Mouse (Mus musculus) right cerebral cortex, postnatal 36 days (tissue): ENCODE measurements around the gene Tbx1.

Experiments
- DNase-seq, 2 experiments: peaks; one replicate each; pipeline ENCODE4 v3.0.0; 2022; ENCODE audit warnings: low spot score in 2 of 2, mixed read lengths in 1 of 2

Gene Tbx1

GRCm38 (mm10) chr16:18622916-18623750 lies 32.7 kb upstream of the Tbx1 start:
- no peak for DNase-seq

GRCm38 (mm10) chr16:18622019-18622418 lies 31.5 kb upstream of the Tbx1 start, which contains the start of gene Gp1bb:
Gene Gp1bb, minus strand, starts transcription at chr16:18622403.
- no peak for DNase-seq

DNA sequence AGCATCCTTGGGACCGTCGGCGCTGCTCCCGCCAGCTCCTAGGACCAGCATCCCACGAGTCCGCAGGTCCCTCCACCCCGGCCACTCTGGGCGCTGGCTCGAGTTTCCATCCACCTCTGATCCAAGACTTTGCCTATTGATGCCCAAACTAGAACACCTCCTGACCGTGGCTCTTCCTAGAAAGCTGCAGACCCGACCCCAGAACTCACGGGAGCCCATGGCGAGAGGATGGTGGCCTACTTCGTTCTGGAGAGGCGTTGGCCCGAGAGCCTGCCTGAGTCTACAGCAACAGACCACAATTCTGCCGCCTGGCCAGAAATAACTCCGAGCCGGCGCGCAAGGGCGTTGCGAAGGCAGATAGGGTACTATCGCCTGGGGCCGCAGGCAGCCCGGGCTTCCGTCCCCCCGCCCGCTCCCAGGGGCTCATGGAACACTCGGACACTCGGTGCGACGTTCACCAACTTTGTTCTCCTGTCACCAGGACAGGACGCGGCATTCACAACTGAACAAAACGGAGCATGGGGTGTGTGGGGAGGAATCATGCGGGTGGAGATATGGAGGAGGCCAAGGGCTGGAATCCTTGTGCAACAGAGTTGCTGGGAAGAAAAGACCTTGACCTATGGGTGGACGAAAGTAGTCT lies 31.0 kb upstream of the Tbx1 start:
- no peak for DNase-seq

DNA sequence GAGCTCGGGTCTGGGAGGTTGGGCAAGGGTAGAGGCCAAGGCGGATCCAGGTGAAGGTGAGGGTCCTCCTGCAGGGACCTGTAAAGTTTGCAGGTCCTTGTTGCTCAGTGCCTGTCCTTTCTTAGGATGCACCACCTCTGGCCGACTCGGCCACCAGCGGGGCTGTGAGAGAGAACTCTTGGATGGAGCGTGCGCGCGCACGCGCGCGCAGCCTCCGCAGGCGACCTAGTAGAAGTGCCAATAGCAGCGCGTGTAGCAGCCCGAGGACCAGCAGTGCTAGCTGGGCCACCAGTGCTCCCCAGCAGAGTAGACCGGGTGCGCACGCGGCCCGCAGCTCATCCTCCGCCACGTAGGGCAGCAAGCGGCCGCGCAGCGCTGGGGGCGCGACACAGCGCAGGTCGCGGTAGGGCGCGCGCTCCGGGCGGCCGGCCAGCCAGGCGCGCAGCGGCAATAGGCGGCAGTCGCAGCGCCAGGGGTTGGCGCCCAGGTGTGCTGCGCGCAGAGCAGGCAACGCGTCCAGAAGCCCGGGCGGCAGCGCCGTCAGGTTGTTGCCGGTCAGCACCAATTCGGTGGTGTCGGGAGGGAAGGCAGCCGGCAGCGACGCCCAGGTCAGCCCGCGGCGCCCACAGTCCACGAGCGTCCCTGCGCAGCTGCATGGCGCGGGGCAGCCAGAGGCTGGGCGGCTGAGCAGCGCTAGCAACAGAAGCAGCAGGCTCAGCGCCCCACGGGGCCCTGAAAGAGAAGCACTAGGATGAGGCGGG lies 30.3 kb upstream of the Tbx1 start:
- peak in 1 of 2 experiments; percentile 60 for DNase-seq

DNA sequence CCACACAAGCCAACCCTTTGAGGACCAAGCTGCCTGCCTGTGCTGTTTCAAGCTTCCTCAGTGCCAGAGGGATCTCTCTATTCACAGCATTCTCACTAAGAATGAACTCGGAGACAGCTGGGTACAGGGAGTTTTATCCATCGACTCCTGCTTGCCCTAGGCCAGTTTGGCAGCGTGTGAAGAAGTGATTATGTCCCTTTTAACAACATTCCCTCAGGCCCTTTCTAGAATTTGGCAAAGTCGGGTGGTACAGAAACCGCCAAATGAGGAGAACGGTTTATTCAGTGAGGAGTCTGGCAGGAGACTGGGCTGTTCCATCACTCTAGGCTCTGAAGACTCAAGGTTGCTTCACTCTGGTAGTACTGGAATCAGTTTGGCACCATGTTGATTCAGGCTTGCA lies 29.7 kb upstream of the Tbx1 start:
- no peak for DNase-seq

DNA sequence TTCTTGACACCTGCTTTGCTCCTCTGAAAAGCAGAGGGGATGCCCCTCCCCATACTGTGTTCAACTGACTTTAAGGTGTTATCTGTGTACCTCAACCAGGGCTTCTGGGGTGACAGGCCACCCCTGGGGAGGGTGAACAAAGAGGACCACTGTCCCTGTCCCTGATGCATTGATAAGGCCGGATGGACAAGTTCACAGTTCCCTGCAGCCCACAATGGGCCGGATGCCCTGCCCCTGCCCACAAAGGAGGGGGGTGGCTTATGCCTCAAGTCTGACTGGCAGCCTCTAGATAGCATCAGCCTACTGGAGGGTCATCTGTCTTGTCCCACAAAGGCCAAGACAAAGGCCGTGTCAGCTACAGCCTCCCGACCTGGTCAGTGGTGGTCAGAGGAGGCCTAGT lies 28.6 kb upstream of the Tbx1 start:
- DNase-seq = no peak

DNA sequence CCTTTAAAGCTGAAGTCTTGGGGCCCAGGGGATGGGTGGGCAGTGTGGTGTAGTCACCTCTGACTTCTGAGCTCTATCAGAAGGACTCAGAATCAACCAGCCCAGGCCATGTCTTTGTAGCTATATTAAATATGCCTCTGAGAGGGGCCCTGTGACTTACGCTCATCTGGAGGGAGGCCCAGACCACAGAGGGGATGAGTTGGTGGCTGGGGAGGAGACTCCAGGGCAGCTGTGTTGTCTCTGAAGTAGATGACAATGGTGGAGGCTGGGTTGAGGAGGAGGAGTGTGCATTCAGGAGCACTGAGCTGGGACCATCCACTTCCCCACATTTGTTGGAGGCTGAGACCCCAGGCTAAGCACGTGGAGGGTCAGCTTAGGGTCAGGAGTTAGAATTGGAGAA lies 27.8 kb upstream of the Tbx1 start:
- DNase-seq = no peak

DNA sequence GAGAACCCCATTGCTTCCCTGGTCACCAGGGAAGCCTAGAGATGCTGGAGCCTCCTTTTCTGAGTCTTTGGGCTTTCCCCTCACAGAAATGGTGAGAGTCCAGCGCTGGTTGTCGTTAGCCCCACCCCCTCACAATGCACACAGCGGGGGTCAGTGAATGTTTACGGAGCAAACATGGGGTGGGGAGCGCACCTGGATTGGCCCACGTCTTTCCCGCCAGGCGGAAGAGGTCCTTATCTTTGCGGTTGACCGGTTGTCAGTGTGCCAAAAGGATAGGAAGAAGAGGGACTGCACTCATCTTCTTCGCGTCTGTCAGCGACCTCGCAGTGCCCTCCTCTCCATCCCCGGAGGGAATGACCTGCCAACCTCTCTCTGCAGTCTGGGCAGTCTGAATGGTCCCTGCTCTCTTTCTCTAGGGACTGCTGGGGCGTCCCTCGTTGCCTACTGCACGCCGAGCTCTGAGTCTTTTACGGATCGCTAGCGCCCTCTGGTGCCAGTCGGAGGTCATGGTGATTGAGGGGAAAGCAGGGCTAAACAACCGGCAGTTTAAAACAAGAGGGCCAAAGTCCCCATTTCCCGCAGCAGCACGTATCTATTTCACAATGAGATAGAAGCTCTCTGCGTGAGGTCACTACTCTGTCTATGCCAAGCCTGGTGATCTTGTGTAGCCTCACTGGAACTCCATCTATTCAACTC lies 27.0 kb upstream of the Tbx1 start:
- DNase-seq = peak; percentile 75 to 80

DNA sequence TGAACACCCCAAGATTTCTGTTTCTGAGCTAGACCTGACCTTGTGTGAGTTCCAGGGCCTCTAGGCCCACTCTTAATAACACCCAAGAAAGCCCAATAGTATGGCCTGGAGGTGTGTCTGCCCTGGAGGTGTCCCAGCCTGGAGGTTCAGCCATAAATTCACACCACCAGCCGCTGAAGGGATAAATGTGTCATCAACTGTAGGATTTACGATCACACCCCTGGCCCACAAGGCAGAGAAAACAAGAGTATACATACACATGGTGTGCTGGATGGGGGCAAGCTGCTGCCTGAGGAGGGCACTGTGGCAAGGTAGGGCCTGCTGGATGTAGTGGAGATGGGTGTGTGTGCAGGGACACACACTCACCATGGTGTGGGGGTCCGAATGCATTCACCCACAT lies 22.8 kb upstream of the Tbx1 start:
- no peak for DNase-seq

DNA sequence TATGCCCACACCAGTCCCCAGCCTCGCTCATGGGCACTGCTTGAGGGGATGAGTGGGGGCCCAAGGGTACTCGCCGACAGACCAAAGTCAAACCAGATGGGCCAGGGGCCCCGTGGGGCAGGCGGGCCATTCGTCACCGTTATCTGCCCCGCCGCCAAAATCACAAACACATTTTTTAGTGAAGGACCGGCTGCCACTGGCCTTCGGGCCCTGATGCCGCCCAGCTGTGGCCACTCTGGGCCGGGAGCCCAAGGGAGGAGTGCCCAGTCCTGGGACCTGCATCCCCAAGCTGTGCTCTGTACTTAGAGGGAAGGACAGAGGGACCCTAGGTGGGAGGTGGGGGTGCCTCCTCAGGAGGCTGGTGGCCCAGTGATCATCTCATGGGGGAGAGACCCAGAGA lies 21.3 kb upstream of the Tbx1 start:
- DNase-seq = no peak

DNA sequence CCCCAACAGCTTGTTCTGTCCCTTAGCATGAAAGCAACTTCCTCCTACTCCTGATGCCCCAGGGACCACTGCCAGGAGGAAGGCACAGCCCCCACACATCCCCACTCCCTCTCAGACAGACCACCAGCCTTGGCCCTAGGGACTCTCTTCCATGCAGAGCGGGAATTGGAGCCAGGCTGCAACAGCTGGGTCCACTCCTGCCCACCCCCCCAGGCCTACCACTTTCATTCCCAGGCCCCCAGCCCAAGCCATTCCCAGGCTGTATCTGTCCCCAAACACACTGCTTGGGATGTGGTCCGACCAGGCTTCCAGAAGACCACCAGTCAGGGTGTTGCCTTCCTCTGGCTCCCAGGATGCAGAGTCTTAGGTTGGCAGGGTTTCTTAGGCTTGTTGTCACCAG lies 18.6 kb upstream of the Tbx1 start:
- no peak for DNase-seq

DNA sequence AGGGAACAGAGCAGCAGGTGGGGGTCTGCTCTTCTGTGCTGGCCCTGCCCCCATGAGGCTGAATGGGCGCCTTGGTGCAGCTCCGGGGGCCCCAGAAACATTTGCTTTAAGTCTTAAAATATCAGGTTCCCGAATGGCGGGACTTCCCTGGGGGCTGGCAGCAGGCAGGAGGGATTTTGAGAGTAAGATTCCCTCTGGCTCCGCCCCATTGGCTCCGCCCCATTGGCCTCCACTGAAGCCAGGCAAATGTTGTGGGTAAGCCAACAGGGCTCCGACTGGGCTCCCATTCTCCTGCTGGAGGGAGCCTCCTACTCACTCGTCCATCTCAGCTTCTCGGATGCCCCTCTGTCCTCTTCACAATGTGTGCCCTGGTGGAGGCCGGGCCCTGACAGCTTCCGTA lies 17.8 kb upstream of the Tbx1 start:
- DNase-seq = no peak

GRCm38 (mm10) chr16:18605705-18606104 lies 15.2 kb upstream of the Tbx1 start:
- no peak for DNase-seq

GRCm38 (mm10) chr16:18604267-18604701 lies 13.8 kb upstream of the Tbx1 start:
- no peak for DNase-seq

DNA sequence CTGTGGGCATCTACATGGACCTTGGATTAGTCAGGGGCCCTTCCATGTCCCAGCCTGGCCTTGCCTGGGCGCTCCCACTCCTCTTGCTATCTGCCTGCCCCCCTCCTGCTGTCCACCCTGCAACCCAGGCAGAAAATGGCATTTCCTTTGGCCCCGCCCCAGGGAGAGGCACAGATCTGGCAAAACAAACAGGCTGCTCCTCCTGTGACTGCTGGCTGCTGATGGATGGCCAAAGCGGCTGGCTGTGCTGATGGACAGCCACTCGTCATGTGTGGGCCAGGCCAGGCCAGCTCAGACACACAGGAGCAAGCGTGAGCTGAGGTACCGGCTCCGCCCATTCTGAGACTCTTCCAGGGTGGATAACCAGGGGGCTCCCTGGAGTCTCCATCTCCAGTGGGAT lies 11.0 kb upstream of the Tbx1 start:
- DNase-seq = no peak

- DNase-seq = no peak
These were observed 7.5 kb upstream of the Tbx1 start for GRCm38 (mm10) chr16:18598006-18598405.

- DNase-seq = no peak
These were observed 5.8 kb upstream of the Tbx1 start for GRCm38 (mm10) chr16:18596255-18596654.

DNA sequence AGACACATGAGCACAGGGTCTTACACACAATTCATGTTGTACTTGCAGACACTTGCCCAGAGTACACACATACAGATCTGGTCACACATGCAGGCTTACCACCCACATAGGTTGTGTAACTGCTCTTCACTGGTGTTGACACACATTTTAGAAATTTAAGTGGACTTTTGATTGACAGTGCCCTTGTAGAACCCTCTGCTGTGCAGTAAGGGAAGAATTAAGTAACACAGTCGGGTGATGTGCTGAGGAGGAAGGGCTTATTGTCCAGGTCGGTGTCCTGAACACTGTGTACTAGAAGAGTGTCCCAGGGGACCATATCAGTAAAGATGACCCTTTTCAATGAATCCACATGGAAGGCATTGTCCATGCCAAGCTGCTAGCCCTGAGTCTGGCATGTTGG lies 3.5 kb upstream of the Tbx1 start:
- DNase-seq = no peak

DNA sequence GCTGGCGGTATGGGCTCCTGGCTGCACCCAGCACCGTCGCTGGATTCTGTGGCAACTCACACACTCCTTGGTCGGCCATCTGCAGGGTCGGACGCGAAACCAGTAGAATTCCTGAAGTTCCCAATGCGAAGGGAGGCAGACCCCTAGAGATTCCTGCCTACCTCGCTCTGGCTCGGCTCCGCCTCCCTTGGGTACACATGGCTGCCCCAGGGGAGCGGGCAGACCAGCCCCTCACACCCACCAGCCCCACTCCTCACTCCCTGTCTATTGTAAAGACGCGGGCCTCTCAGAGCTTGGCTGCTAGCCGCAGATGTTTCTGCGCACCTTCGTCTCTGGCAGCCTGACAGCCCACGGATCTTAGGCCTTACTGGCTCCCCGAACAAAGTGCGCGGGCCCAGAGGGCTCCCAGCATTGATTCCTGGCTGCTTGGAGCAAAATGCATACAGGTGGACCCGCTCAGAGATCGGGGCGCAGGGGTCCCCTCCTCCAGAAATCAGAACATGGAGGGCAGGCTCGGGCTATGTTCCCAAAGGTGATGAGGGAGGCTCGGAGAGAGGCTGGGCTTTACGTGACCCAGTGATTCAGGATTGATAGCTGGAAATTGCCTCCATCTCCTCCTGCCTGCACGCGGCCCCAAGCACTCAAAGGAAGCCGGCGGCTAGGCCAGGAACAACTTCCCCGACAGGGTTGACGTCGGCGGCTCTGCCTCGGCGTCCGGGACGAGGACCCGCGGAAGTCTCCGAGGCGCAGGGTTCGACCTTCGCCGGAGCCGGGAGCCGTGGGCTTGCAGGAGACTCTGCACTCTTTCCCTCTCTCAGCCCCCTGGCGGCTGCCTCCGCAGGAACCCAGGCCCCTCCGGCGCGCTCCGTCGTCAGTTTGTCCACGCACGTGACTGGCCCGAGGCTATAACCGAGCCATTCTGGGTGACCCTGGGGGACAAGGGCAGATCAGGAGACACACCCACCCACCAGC lies 862 bp upstream of the Tbx1 start:
- no peak for DNase-seq

DNA sequence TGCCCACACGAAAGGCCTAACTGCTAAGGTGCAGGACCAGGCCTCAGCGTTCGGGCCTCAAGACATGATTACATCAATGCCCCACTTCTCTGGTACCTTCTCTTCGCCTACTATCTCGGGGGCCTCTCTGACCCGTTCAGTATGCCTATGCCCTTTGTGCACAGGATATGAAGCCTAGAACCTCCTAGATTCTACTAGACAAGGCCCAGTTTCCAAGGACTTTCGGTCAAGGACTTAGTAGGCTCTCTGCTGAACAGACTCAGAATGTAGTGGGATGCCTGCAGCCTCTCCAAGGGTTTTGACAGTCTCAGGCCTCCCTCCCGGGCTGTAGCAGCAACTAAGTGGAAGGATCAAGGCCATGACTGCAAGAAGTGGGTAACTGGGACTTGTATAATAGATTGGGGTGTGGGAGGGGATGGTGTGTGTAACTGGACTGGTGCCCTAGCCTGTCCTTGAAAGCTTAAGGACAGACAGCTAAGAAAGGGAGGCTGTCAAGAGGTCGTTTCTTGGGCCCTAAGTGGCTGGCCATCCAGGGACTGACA lies 1.3 kb downstream of the Tbx1 start:
- DNase-seq = no peak

GRCm38 (mm10) chr16:18588738-18589055 lies 1.8 kb downstream of the Tbx1 start:
- DNase-seq = no peak
